ENCODE assay signal across 20 mouse cellular contexts in the genomic region with DNA sequence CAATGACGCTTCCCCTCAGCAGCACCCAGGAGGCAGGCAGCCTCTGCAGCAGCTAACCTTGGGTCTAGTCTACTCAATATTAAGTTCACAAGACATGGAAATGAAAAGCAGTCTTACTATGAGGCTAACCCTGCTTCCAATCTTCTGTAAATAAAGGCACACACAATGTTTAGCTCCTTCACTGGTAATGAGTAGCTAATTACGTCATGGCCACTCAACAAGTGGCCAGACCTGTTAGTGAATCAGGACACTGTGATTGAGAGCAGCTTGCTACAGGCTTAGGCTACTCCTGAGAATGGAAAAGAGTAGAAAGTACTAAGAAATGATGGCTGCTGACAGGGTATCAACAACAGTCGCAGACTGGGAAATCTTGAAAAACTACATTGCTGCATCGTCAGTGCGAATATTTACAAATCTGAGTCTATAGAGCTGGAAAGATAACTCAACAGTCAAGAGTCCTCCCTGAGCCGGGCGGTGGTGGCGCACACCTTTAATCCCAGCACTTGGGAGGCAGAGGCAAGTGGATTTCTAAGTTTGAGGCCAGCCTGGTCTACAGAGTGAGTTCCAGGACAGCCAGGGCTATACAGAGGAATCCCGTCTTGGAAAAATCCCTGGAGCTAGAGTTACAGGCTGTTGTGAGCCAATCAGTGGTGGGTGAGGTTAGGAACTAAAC. TPM values are rescaled to one million over a fixed set of nuclear protein-coding genes. Genes with fewer than 3 reads are reported as not detected.
DNase-seq lines count a peak whose midpoint lies in the region; ATAC-seq and TF ChIP-seq lines count a peak whose summit lies in the region.
"Had no signal": no experiment of that assay in that cellular context is flagged by ENCODE, and none has a peak within 500 bp of the region (broad histone marks: within the 10 kb centered on the region; RNA-seq: fewer than 3 reads in every experiment).

No protein-coding gene starts in this region.

- no peak overlapping the region for H3K4me2 ChIP-seq in lung, embryonic 16.5 days (ENCODE audit: low read depth, low read length)
- H3K4me2 ChIP-seq in stomach, embryonic 16.5 days (ENCODE audit: low read depth, low read length): no peak overlapping the region
- H3K4me2 ChIP-seq: embryonic facial prominence, embryonic 15.5 days had no signal

- H3K36me3 ChIP-seq in lung, embryonic 16.5 days (ENCODE audit: control insufficient read depth, insufficient read depth, low read length): no peaks in the 10 kb centered on the region
- H3K36me3 ChIP-seq in stomach, embryonic 16.5 days (ENCODE audit: control insufficient read depth, insufficient read depth, low read length): no peaks in the 10 kb centered on the region
- H3K36me3 ChIP-seq: embryonic facial prominence, embryonic 15.5 days; forebrain, embryonic 10.5 days; heart, embryonic 10.5 days had no signal

- H3K4me3 ChIP-seq in lung, adult 2 months (replicated peaks; ENCODE audit: extremely low read depth, low read depth, low read length): no peak overlapping the region
- no peak overlapping the region for H3K4me3 ChIP-seq in lung, embryonic 16.5 days (ENCODE audit: low read length)
- no peak overlapping the region for H3K4me3 ChIP-seq in stomach, embryonic 16.5 days (replicated peaks; ENCODE audit: low read length)
- H3K4me3 ChIP-seq: embryonic facial prominence, embryonic 15.5 days; erythroblast, embryonic 14.5 days; forebrain, embryonic 10.5 days; heart, embryonic 10.5 days had no signal

- H3K4me1 ChIP-seq in lung, adult 2 months (ENCODE audit: control insufficient read depth, insufficient read depth, low read length): peaks cover 3% of the 10 kb centered on the region; the same call in 1 of the 2 replicates
- H3K4me1 ChIP-seq in lung, embryonic 16.5 days (replicated peaks; ENCODE audit: control insufficient read depth, insufficient read depth, low read length): no peaks in the 10 kb centered on the region
- no peaks in the 10 kb centered on the region for H3K4me1 ChIP-seq in stomach, embryonic 16.5 days (ENCODE audit: control insufficient read depth, insufficient read depth, low read length)
- H3K4me1 ChIP-seq: embryonic facial prominence, embryonic 15.5 days had no signal

- H3K27me3 ChIP-seq in lung, embryonic 16.5 days (ENCODE audit: control insufficient read depth, insufficient read depth, low read depth, low read length): no peaks in the 10 kb centered on the region
- no peaks in the 10 kb centered on the region for H3K27me3 ChIP-seq in stomach, embryonic 16.5 days (ENCODE audit: control insufficient read depth, insufficient read depth, low read length)
- H3K27me3 ChIP-seq: embryonic facial prominence, embryonic 15.5 days had no signal

- peak; percentile 68 for ATAC-seq in lung, embryonic 16.5 days (ENCODE audit: low read depth)
- peak; percentile 83 for ATAC-seq in stomach, embryonic 16.5 days (ENCODE audit: insufficient read depth, low FRiP score)
- ATAC-seq: forebrain, embryonic 14.5 days had no signal

- H3K9me3 ChIP-seq in lung, embryonic 16.5 days (ENCODE audit: control insufficient read depth, low read length): 0 out of 2 replicates have a peak, but pooled peaks cover 3% of the 10 kb centered on the region
- no peaks in the 10 kb centered on the region; the same call in 1 of the 2 replicates for H3K9me3 ChIP-seq in stomach, embryonic 16.5 days (replicated peaks; ENCODE audit: control insufficient read depth, low read length)
- H3K9me3 ChIP-seq: embryonic facial prominence, embryonic 15.5 days; heart, embryonic 10.5 days had no signal

- H3K27ac ChIP-seq in lung, embryonic 16.5 days (ENCODE audit: low read length): no peak overlapping the region
- no peak overlapping the region for H3K27ac ChIP-seq in stomach, embryonic 16.5 days (ENCODE audit: low read length)
- H3K27ac ChIP-seq: embryonic facial prominence, embryonic 15.5 days; forebrain, embryonic 10.5 days; heart, embryonic 10.5 days had no signal

- TF ChIP-seq CTCF in lung, adult 2 months (IDR thresholded peaks at IDR 0.05; ENCODE audit: insufficient read depth, low read length): no peak

- no peak for TF ChIP-seq POLR2A in lung, adult 2 months (IDR thresholded peaks at IDR 0.05; ENCODE audit: borderline replicate concordance, extremely low read depth, low read depth, low read length)

- no peak overlapping the region for H3K9ac ChIP-seq in lung, embryonic 16.5 days (ENCODE audit: low read length)
- no peak overlapping the region for H3K9ac ChIP-seq in stomach, embryonic 16.5 days (ENCODE audit: low read length)
- H3K9ac ChIP-seq: embryonic facial prominence, embryonic 15.5 days had no signal

- 71% methylated on average over 9 of the region's 9 CpGs for WGBS in lung, adult 2 months
- WGBS in lung, embryonic 16.5 days: 62% methylated on average over 9 of the region's 9 CpGs
- WGBS in stomach, embryonic 16.5 days: 67% methylated on average over 9 of the region's 9 CpGs

- peak; percentile 15 for DNase-seq in lung, adult 2 months
- no peak for DNase-seq in lung, postnatal 14 days
- peak; percentile 49 for DNase-seq in lung, postnatal 25 days (ENCODE audit: low spot score)
- DNase-seq in urinary bladder, postnatal 36 days (ENCODE audit: low spot score in 2 of 2): no peak
- DNase-seq in thymus, postnatal 14 days: no peak
- DNase-seq in gastrocnemius, adult 18-20 months (ENCODE audit: low spot score): no peak
- DNase-seq: adrenal gland, adult 2 months; adrenal gland, postnatal 25 days; cerebellum, adult 2 months; cerebellum, postnatal 10 days; gastrocnemius, postnatal 36 days; heart, adult 18-20 months; heart, postnatal 14 days had no signal

RNA-seq across cellular contexts. Expression of a gene that starts 34.1 kb away (rescaled TPM):
- 11.6 and 14.1 TPM in 2 replicates for polyA plus RNA-seq in lung, adult 2 months (2012; rRNA removed)
- 9.9 and 11.1 TPM in 2 replicates for polyA plus RNA-seq in lung, embryonic 16.5 days (2015; fragmentation: Nextera tagmentation; extraction: Ambion mirVana)
- polyA plus RNA-seq in stomach, embryonic 16.5 days (2015; fragmentation: Nextera tagmentation; extraction: Ambion mirVana): 22.0 and 25.4 TPM in 2 replicates
- total RNA-seq in gastrocnemius, adult 18-20 months (2021): 10 to 100 TPM; 62.3 to 75.9 TPM

Comparison
In these comparisons a context has a peak if more than half of its experiments do, and no peak if none do; other contexts are left out.
1. DNase-seq: peak in lung, adult 2 months (single experiment) and lung, postnatal 25 days (single experiment); none in lung, postnatal 14 days (single experiment), urinary bladder, postnatal 36 days (0 of 2), thymus, postnatal 14 days (single experiment) and gastrocnemius, adult 18-20 months (single experiment).